Mouse (Mus musculus) E14TG2a.4 (cell line): Measurements from ENCODE around the gene Apoh.

Experiments used
- H3K27me3 ChIP-seq: 2 replicates; pipeline ENCODE4 v1.6.1; 2014; ENCODE audit warnings: low read length, control low read depth; ENCODE audit not compliant: insufficient read depth
- H3K36me3 ChIP-seq: 2 replicates; pipeline ENCODE4 v1.6.1; 2014; ENCODE audit warnings: low read length, control low read depth; ENCODE audit not compliant: insufficient read depth
- H3K4me1 ChIP-seq: replicated peaks from 2 replicates; pipeline ENCODE4 v1.6.1; 2014; ENCODE audit warnings: low read depth, low read length, control low read depth
- H3K4me3 ChIP-seq: replicated peaks from 2 replicates; pipeline ENCODE4 v1.5.1; 2014; ENCODE audit warnings: mild to moderate bottlenecking, low read length
- H3K9me3 ChIP-seq: 2 replicates; pipeline ENCODE4 v1.6.1; 2014; ENCODE audit warnings: low read length, control low read depth
- CTCF ChIP-seq: conservative IDR thresholded peaks from 2 replicates; pipeline ENCODE4 v1.5.1; 2014; ENCODE audit warnings: low read length
- NANOG ChIP-seq: IDR thresholded peaks from 2 replicates; pipeline ENCODE4 v1.6.1; 2014; ENCODE audit warnings: borderline replicate concordance, low read length, mixed read lengths
- POU5F1 ChIP-seq: IDR thresholded peaks from 2 replicates; pipeline ENCODE4 v1.6.1; 2014; ENCODE audit warnings: low read length, borderline replicate concordance

Gene Apoh

DNA sequence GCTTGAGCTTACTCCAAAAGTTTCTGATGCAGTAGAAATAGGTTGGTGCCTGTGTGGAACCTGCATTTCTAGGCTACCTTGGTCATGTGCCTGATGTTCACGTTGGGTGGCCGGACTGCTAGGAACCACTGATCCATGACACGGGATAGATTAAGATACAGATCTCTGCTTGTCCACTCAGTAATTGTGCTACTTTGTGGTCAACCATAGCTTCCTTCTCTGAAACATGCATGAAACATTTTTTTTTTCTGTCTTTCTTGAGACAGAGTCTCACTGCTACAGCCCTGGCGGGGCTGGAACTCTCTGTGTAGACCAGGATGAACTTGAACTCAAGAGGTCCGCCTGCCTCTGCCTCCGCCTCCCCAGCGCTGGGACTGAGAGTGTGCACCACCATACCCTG, 33.7 kb downstream of the Apoh start:
- Histone ChIP-seq H3K4me1 (no peaks in the 10 kb centered on the region), H3K27me3 (no peaks in the 10 kb centered on the region), H3K9me3 (no peaks in the 10 kb centered on the region), H3K4me3 (no peak overlapping the region), H3K36me3 (no peaks in the 10 kb centered on the region)
- TF ChIP-seq POU5F1 (no peak), CTCF (no peak), NANOG (no peak)

DNA sequence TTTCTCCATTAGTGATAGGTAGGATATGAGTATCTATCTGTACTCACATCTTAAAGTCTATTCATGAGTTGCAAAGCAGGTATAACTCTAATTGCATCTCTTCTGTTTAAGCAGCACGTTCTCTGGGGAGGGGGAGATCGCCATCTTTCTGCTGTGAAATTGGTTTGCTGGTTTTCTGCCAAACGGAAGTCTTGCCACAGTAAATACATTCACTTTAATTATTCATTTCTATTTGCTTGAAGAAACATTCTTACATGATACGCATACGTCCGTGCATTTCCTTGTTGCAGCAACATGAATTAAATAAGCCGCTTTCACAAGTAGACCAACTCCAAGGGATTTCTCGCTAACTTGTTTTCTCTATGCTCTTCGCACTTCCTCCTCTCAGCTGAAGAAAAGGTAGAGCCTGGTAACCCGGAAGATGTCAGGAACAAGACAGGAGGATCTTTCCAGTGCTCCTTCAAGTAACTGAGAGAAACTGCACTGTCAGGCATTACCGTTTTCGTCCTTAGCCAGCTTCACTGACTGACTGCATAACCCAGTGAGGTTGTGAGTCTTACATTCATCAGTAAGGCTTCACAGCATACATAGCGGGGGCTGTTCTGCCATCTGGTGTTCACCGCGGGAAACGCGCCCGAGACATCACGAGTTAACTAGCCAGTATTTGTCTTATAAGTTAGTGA, 34.7 kb downstream of the Apoh start:
- no peak for TF ChIP-seq POU5F1
- TF ChIP-seq NANOG, result no peak
- TF ChIP-seq CTCF, result peak; percentile 79
- no peaks in the 10 kb centered on the region for H3K9me3 ChIP-seq
- H3K36me3 ChIP-seq, result no peaks in the 10 kb centered on the region
- no peak overlapping the region for H3K4me3 ChIP-seq
- no peaks in the 10 kb centered on the region for H3K27me3 ChIP-seq
- H3K4me1 ChIP-seq, result no peaks in the 10 kb centered on the region

DNA sequence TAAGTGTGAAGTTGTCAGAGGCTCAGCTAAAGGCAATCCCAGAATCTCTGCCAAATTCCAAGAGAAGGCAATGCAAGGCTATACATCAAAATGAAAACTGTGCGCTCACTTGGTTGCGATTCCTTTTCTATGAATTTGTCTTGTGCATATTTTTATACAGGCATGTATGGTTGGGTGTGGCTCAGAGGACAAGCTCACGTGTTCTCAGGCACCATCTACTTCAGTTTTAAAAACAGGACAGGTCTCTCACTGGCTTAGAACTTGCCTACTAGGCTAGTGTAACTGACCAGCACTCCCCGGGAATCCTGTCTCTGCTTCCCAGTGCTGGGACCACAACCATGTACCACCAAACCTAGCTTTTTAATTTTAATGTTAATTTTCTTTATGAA, 35.2 kb downstream of the Apoh start:
- no peak overlapping the region for H3K4me3 ChIP-seq
- no peaks in the 10 kb centered on the region for H3K9me3 ChIP-seq
- H3K36me3 ChIP-seq, result no peaks in the 10 kb centered on the region
- TF ChIP-seq NANOG, result no peak
- TF ChIP-seq POU5F1, result no peak
- TF ChIP-seq CTCF, result no peak
- no peaks in the 10 kb centered on the region for H3K4me1 ChIP-seq
- no peaks in the 10 kb centered on the region for H3K27me3 ChIP-seq

- Histone ChIP-seq H3K4me3 (no peak overlapping the region), H3K27me3 (no peaks in the 10 kb centered on the region), H3K4me1 (no peaks in the 10 kb centered on the region), H3K9me3 (no peaks in the 10 kb centered on the region), H3K36me3 (no peaks in the 10 kb centered on the region)
- no peak for TF ChIP-seq NANOG
- no peak for TF ChIP-seq CTCF
- TF ChIP-seq POU5F1, result no peak
Measured at GRCm38 (mm10) chr11:108382664-108383063, 39.5 kb downstream of the Apoh start.

DNA sequence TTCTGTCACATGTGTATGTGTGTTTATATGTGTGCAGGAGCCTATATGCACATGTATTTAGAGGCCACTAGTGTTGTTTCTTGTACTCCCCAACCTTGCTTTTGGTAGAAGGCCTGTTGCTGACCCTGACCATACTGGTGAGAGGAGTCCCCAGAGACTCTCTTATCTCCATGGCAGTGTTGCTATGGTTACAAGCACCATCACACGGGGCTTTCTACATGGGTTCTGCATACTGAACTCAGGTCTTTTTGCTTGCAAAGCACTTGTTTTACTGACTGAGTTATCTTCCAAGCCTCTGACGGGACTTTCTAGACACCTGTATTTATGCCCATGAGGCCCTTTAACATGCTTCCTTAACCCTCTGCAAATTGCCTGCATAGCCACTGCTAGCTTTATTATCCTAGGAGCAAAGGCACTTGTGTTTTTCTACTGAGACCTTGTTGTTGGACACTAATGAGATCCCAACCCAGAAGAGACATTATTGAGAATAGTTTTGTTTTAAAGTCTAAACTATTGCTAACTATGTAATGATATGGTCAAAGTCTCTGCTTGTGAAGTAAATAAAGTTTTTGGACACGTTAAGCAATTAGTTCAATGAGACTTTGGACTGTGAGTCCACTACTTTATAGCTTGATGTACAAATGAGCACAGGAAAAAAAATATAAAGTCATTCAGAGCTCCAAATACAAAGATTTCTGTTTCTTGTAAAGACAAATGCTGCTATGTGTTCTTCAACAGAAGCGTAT, 41.9 kb downstream of the Apoh start:
- TF ChIP-seq CTCF, result no peak
- no peak for TF ChIP-seq POU5F1
- TF ChIP-seq NANOG, result no peak
- Histone ChIP-seq H3K27me3 (no peaks in the 10 kb centered on the region), H3K4me1 (no peaks in the 10 kb centered on the region), H3K9me3 (no peaks in the 10 kb centered on the region), H3K4me3 (no peak overlapping the region), H3K36me3 (no peaks in the 10 kb centered on the region)

DNA sequence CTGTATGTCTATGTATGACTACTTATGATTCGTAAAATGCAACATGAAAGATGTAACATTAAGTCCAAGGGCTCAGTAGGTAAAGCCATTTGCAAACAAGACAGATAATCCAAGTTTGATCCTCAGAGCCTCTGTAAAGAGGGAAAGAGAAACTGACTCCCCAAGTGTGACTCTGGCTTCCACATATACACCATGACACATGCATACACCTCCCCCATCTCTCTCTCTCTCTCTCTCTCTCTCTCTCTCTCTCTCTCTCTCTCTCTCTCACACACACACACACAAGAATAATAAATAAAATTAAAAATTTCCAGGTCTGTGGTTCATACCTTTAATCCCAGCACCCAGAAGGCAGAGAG, 42.5 kb downstream of the Apoh start:
- H3K9me3 ChIP-seq, result no peaks in the 10 kb centered on the region
- no peak overlapping the region for H3K4me3 ChIP-seq
- no peaks in the 10 kb centered on the region for H3K27me3 ChIP-seq
- H3K36me3 ChIP-seq, result no peaks in the 10 kb centered on the region
- TF ChIP-seq POU5F1 (no peak), NANOG (no peak), CTCF (no peak)
- H3K4me1 ChIP-seq, result no peaks in the 10 kb centered on the region

GRCm38 (mm10) chr11:108395061-108395460, 51.9 kb downstream of the Apoh start:
- Histone ChIP-seq H3K4me3 (no peak overlapping the region), H3K4me1 (no peaks in the 10 kb centered on the region), H3K36me3 (no peaks in the 10 kb centered on the region), H3K9me3 (no peaks in the 10 kb centered on the region), H3K27me3 (no peaks in the 10 kb centered on the region)
- TF ChIP-seq POU5F1 (no peak), CTCF (no peak), NANOG (no peak)

DNA sequence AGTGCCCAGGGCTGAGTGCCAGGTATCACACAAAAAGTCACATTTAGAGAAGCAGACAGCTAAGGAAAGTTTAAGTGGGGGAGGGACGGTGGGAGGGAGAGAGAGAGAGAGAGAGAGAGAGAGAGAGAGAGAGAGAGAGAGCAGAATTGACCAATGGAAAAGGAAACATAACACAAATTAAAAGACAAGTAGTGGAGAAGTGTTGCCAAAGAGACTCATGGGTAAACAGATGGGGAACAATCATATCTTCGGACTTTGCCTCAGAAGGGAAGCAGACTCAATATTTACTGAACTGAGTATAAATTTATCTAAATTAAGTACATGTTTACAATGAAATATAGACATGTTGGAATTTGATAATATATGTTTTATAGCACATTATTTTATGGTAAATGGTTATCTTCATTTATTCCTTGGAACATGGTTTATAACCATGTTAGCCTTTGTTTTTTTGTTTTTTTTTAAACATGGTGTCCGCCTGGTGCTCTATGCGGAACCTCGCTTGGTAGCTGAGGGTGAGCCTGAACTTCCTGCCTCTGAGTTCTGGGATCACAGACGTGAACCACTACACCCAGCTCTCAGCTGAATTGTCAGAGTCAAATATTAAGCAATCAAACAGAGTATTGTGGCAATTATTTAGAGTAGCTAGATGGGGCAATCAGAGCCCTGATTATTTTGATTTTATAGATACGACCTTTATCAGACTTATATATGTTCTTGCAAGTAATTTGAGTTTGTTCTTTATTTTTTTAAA, 53.1 kb downstream of the Apoh start:
- TF ChIP-seq CTCF (no peak), NANOG (no peak), POU5F1 (no peak)
- Histone ChIP-seq H3K36me3 (no peaks in the 10 kb centered on the region), H3K9me3 (no peaks in the 10 kb centered on the region), H3K4me3 (no peak overlapping the region), H3K4me1 (no peaks in the 10 kb centered on the region), H3K27me3 (no peaks in the 10 kb centered on the region)

DNA sequence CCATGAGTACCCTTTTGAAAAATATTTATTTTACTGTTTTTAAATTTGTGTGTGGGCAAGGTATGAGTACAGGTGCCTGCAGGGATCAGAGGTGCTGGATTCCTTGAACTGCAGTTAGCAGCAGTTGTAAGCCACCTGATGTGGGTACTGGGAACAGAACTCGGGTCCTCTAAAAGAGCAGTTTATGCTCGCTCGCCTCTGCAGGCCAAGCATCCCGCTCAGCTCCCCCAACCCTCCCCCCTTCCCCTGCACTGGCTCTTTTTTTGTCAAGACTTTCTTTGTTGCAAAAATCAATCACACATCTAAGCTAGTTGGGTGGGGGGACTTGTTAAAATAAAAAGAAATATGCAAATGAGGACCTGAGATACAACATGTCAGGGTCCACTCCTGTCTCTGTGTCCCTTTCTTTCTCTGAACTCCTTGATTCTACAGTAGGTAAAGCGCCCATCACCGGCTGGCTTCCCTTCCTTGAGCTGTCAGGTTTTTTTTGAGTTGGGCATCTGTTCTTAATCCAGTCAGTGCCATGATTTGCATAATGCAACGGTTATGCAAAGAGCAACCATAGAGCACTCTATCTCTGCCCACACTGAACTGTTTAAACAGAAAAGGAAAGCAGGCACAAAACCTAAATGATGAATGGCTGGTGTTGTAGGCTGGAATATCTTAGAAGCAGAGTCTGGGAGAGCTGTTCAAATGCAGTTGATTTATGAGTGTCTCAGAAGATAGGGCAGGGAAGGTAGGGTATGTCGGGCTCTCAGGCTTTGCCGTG, 66.9 kb downstream of the Apoh start:
- peaks cover 4% of the 10 kb centered on the region; the same call in 1 of the 2 replicates for H3K27me3 ChIP-seq
- no peak overlapping the region for H3K4me3 ChIP-seq
- no peaks in the 10 kb centered on the region for H3K4me1 ChIP-seq
- H3K9me3 ChIP-seq, result no peaks in the 10 kb centered on the region
- no peaks in the 10 kb centered on the region for H3K36me3 ChIP-seq
- no peak for TF ChIP-seq CTCF
- no peak for TF ChIP-seq NANOG
- no peak for TF ChIP-seq POU5F1
